Mouse (Mus musculus) embryonic facial prominence, embryonic 15.5 days (tissue): ENCODE data around the gene Slc2a12. TPM values are rescaled to one million over a fixed set of nuclear protein-coding genes. Genes with fewer than 3 reads are reported as not detected.

Experiments
- ATAC-seq: fragments of 200-750 bp; cut with Nextera tagmentation; 2 replicates; pipeline ENCODE4 v1.8.0; 2017; ENCODE audit warnings: low read depth, moderate TSS enrichment; ENCODE audit not compliant: insufficient number of reproducible peaks, low FRiP score, low TSS enrichment
- H3K27ac ChIP-seq: fragments of 300-500 bp; sonication (generic); replicated peaks from 2 replicates; pipeline ENCODE4 v1.5.1; 2015; ENCODE audit warnings: mild to moderate bottlenecking, inconsistent platforms
- H3K27me3 ChIP-seq: fragments of 300-500 bp; sonication (generic); 2 replicates; pipeline ENCODE4 v1.6.1; 2015; ENCODE audit warnings: inconsistent platforms
- H3K36me3 ChIP-seq: fragments of 300-500 bp; sonication (generic); 2 replicates; pipeline ENCODE4 v1.6.1; 2015; ENCODE audit warnings: mild to moderate bottlenecking, inconsistent platforms
- H3K4me1 ChIP-seq: fragments of 300-500 bp; sonication (generic); 2 replicates; pipeline ENCODE4 v1.6.1; 2015; ENCODE audit warnings: inconsistent platforms
- H3K4me2 ChIP-seq: fragments of 300-500 bp; sonication (generic); replicated peaks from 2 replicates; pipeline ENCODE4 v1.6.1; 2015; ENCODE audit warnings: mild to moderate bottlenecking, inconsistent platforms
- H3K4me3 ChIP-seq: fragments of 300-500 bp; sonication (generic); replicated peaks from 2 replicates; pipeline ENCODE4 v1.5.1; 2015; ENCODE audit warnings: mild to moderate bottlenecking, inconsistent platforms
- H3K9ac ChIP-seq: fragments of 300-500 bp; sonication (generic); 2 replicates; pipeline ENCODE4 v1.6.1; 2015; ENCODE audit warnings: inconsistent platforms
- H3K9me3 ChIP-seq: fragments of 300-500 bp; sonication (generic); replicated peaks from 2 replicates; pipeline ENCODE4 v1.6.1; 2016; ENCODE audit warnings: inconsistent platforms
- WGBS: fragments of 180-500 bp; shearing (Covaris S2); methylation state at CpG from one replicate; pipeline ENCODE4 v1.1.7; 2015; 5-methylcytosine and 5-hydroxymethylcytosine counted together
- polyA plus RNA-seq: library from polyadenylated mRNA; unstranded; fragments of >200 nt; fragmentation: Nextera tagmentation; extraction: Ambion mirVana; gene quantifications from 2 replicates; pipeline ENCODE4 v1.2.1, GENCODE M21; 2015

Slc2a12 gene
- polyA plus RNA-seq, 1 experiment from 2014 or later: 3.8 TPM

- Histone ChIP-seq H3K4me3 (no peak overlapping the region), H3K9me3 (no peaks in the 10 kb centered on the region), H3K9ac (no peak overlapping the region), H3K4me1 (0 out of 2 replicates have a peak, but pooled peaks cover 4% of the 10 kb centered on the region), H3K27ac (no peak overlapping the region), H3K36me3 (no peaks in the 10 kb centered on the region), H3K27me3 (no peaks in the 10 kb centered on the region), H3K4me2 (no peak overlapping the region)
- 84% methylated on average over 13 of the region's 13 CpGs for WGBS
- ATAC-seq: no peak
Observed at GRCm38 (mm10) chr10:22668509-22668908, 23.7 kb downstream of the Slc2a12 start.

DNA sequence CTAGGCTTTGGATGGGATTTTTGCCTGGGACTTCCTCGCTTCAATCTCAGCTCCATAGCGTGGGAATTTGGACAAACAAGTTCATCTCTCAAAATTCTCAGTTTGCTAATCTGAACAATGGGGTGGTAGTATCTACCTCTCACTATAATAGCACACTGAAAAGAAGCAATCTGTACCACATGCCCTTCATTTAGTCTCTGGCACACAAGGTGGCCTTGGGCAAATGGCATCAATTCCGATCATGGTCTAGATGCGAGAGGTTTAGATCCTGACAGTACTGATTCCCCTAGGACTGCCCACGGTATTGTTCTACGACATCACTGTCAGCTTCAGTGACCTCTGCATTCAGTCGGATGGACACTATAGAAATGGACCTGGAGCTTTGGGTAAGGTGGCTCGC lies 29.4 kb downstream of the Slc2a12 start:
- Histone ChIP-seq H3K4me1 (peaks cover 16% of the 10 kb centered on the region), H3K4me2 (no peak overlapping the region), H3K4me3 (no peak overlapping the region), H3K27me3 (no peaks in the 10 kb centered on the region), H3K27ac (no peak overlapping the region), H3K9me3 (no peaks in the 10 kb centered on the region), H3K36me3 (no peaks in the 10 kb centered on the region), H3K9ac (no peak overlapping the region)
- 91% methylated on average over 8 of the region's 8 CpGs for WGBS
- ATAC-seq: no peak

GRCm38 (mm10) chr10:22675848-22676630 lies 31.2 kb downstream of the Slc2a12 start:
- peak overlapping the region; percentile 28; the same call in 1 of the 2 replicates for H3K27ac ChIP-seq

DNA sequence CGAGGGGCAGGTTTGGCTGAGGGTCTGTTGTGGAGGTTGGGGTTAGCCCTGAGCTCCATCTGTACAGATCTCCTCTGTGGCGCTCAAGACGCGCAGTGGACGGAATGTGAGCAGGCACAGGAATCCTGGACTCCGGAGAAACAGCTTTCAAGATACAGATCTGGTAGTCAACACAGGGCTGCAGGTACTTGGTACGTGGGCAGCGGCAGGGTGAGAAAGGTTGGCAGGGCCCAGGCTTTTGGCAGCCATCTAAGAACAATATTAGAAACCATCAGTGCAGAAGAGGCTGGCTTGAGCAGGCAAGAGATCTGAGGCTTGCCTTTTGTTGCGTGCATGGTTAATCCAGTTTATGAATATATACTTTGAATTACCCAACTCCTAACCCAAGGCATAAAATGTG lies 51.4 kb downstream of the Slc2a12 start:
- Histone ChIP-seq H3K4me1 (no peaks in the 10 kb centered on the region), H3K9me3 (no peaks in the 10 kb centered on the region), H3K4me3 (no peak overlapping the region), H3K27me3 (no peaks in the 10 kb centered on the region), H3K9ac (no peak overlapping the region), H3K36me3 (no peaks in the 10 kb centered on the region), H3K27ac (no peak overlapping the region), H3K4me2 (no peak overlapping the region)
- ATAC-seq: no peak
- WGBS: 88% methylated on average over 9 of the region's 9 CpGs

More at GRCm38 (mm10) chr10:22675848-22676630, 31.2 kb downstream of the Slc2a12 start:
- peak overlapping the region; percentile 32; the same call in 1 of the 2 replicates for H3K4me2 ChIP-seq
- no peaks in the 10 kb centered on the region for H3K27me3 ChIP-seq
- H3K4me1 ChIP-seq: peaks cover 16% of the 10 kb centered on the region
- ATAC-seq: peak; percentile 24; the same call in 1 of the 2 replicates
- H3K9ac ChIP-seq: no peak overlapping the region
- H3K36me3 ChIP-seq: no peaks in the 10 kb centered on the region
- H3K9me3 ChIP-seq: no peaks in the 10 kb centered on the region
- 29% methylated on average over 13 of the region's 13 CpGs for WGBS
- H3K4me3 ChIP-seq: no peak overlapping the region; the same call in 1 of the 2 replicates

- no peak overlapping the region; the same call in 1 of the 2 replicates for H3K27ac ChIP-seq
- H3K4me2 ChIP-seq: no peak overlapping the region
- no peak overlapping the region for H3K4me3 ChIP-seq
- no peak overlapping the region for H3K9ac ChIP-seq
- H3K27me3 ChIP-seq: no peaks in the 10 kb centered on the region
- H3K4me1 ChIP-seq: peaks cover under 1% of the 10 kb centered on the region; the same call in 1 of the 2 replicates
- ATAC-seq: no peak
- WGBS: 73% methylated on average over 7 of the region's 7 CpGs
- H3K9me3 ChIP-seq: no peaks in the 10 kb centered on the region
- no peaks in the 10 kb centered on the region for H3K36me3 ChIP-seq
Observed at GRCm38 (mm10) chr10:22696864-22697263, 52.1 kb downstream of the Slc2a12 start.

- no peak overlapping the region for H3K27ac ChIP-seq
- no peak for ATAC-seq
Observed at GRCm38 (mm10) chr10:22698158-22698953, 53.5 kb downstream of the Slc2a12 start.

DNA sequence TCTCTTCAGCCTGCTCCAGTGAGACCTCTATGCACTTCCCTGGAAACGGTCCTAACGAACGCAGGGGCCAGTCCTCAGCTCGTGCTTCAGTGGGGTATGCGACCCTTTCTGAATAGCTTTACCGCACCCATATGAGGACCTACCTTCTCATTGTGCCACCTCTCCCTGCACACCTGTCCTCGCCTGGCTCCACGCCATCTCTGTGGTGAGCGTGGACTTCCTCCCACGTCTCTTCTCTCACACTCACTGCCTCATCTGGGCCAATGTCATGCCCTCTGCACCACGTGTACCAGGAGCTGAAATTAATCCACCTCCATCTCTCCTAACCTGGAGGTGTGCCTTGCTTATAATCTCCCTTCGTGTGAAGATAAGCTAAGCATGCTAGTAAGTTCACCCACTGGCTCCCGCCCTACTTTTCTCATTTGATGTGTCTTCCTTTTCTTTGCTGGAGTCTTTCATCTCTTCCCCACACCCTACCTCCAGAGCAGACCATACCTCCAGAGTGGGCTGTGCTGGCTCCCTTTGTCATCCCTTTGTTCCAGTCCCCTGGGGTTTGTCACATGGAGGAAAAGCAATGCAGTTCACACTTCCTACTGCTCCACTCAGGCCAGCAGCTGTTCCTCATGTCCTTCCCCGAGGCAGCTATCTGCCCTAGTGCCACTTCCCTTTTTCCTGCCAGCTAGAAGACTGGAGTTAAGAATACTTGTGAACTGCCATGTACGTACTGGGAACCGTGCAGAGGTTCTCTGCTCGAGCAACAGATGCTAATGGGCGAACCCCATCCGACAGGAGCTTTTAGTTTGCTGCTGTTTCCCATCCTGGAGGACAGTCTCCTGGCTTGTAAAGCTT lies 54.9 kb downstream of the Slc2a12 start:
- no peak overlapping the region for H3K4me3 ChIP-seq
- no peaks in the 10 kb centered on the region for H3K27me3 ChIP-seq
- no peak overlapping the region for H3K27ac ChIP-seq
- H3K9ac ChIP-seq: no peak overlapping the region
- H3K36me3 ChIP-seq: peaks cover 11% of the 10 kb centered on the region
- no peak for ATAC-seq
- no peak overlapping the region for H3K4me2 ChIP-seq
- no peaks in the 10 kb centered on the region for H3K9me3 ChIP-seq
- H3K4me1 ChIP-seq: peaks cover 4% of the 10 kb centered on the region; the same call in 1 of the 2 replicates
- WGBS: 76% methylated on average over 19 of the region's 19 CpGs

More at GRCm38 (mm10) chr10:22698158-22698953, 53.5 kb downstream of the Slc2a12 start:
- H3K9me3 ChIP-seq: no peaks in the 10 kb centered on the region
- no peak overlapping the region for H3K4me3 ChIP-seq
- H3K9ac ChIP-seq: no peak overlapping the region
- no peak overlapping the region for H3K4me2 ChIP-seq
- peaks cover 4% of the 10 kb centered on the region; the same call in 1 of the 2 replicates for H3K4me1 ChIP-seq
- H3K36me3 ChIP-seq: peaks cover 5% of the 10 kb centered on the region
- WGBS: 71% methylated on average over 9 of the region's 9 CpGs
- no peaks in the 10 kb centered on the region for H3K27me3 ChIP-seq

DNA sequence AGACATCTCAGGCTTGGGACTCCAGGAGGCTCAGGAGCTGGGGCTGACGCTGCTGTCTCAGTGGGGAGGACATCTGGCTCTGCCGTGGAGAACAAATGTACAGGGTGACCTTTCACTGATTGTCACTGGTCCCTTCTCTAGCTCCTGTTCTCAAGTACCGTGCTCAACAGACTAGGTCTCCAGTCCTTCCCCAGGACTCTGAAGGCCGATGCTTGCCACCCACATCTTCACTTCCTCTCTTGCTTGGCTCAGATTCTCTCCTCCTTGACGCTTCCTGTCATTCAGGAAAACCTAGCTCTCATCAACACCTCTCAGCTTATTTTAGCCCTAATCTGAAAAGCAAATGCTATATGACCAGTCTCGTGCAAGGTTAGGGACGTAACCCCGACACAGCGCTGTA lies 56.0 kb downstream of the Slc2a12 start:
- ATAC-seq: no peak
- no peaks in the 10 kb centered on the region for H3K9me3 ChIP-seq
- H3K27me3 ChIP-seq: no peaks in the 10 kb centered on the region
- H3K9ac ChIP-seq: no peak overlapping the region
- WGBS: 84% methylated on average over 9 of the region's 9 CpGs
- H3K4me2 ChIP-seq: no peak overlapping the region
- H3K27ac ChIP-seq: no peak overlapping the region
- H3K4me3 ChIP-seq: no peak overlapping the region
- H3K4me1 ChIP-seq: peaks cover 4% of the 10 kb centered on the region; the same call in 1 of the 2 replicates
- H3K36me3 ChIP-seq: peaks cover 16% of the 10 kb centered on the region

DNA sequence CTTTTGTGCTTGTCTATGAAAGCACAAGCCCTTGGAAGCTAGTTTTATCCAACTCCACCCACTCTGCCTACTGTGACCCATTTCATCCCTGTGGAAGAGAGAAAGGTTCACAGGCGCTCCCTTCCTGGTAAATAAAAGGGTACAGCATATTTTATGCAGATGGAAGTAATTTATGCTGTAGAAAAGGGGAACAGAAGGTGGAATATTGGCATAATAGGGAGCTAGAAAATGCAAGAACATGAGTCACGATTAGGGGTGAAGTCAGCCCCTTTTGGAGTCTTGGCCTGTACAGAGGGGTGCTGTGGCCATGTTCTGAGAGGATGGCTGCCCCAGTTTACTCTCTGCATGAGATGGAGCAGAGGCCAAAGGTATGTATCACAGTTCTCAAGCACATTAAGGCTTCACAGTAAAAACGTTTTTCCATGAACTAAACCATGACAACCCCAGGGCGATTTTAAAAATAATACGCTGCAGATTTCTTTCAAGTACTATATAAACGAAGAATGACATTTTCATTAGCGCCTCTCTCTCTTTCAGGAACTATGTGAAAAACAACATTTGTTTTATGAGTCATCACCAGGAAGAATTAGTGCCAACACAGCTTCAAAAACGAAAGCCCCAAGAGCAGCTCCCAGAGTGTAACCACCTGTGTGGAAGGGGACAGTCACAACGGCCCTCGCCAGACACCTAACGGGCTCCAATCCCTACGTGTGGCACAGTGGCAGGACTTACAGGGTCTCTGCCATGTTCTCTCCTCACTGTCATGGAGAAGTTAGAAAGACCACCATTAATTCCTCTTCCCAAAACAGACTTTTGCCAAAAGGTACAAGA lies 56.9 kb downstream of the Slc2a12 start:
- Histone ChIP-seq H3K9ac (no peak overlapping the region), H3K27me3 (no peaks in the 10 kb centered on the region), H3K4me2 (no peak overlapping the region), H3K27ac (no peak overlapping the region), H3K36me3 (peaks cover 23% of the 10 kb centered on the region), H3K4me1 (peaks cover 4% of the 10 kb centered on the region; the same call in 1 of the 2 replicates), H3K9me3 (no peaks in the 10 kb centered on the region), H3K4me3 (no peak overlapping the region)
- 52% methylated on average over 12 of the region's 12 CpGs for WGBS
- ATAC-seq: no peak

- Histone ChIP-seq H3K36me3 (peaks cover 41% of the 10 kb centered on the region), H3K4me2 (no peak overlapping the region), H3K27ac (no peak overlapping the region), H3K4me1 (peaks cover 4% of the 10 kb centered on the region; the same call in 1 of the 2 replicates), H3K9ac (no peak overlapping the region), H3K27me3 (no peaks in the 10 kb centered on the region), H3K4me3 (no peak overlapping the region), H3K9me3 (no peaks in the 10 kb centered on the region)
- no peak for ATAC-seq
- WGBS: 86% methylated on average over 6 of the region's 6 CpGs
Observed at GRCm38 (mm10) chr10:22703844-22704243, 59.0 kb downstream of the Slc2a12 start.
